Mouse (Mus musculus) large intestine, adult 2 months (tissue): ENCODE results near the gene Uaca. TPM values are rescaled to one million over a fixed set of nuclear protein-coding genes. Genes with fewer than 3 reads are reported as not detected.
"Not testable (repeated sequence)": the region's sequence is repeated elsewhere in the genome, so short reads cannot be mapped to it uniquely, and the experiment has no call there.

Source experiments
- DNase-seq: peaks from one replicate; pipeline ENCODE4 v3.0.0-alpha.2; 2012; ENCODE audit warnings: low read depth, low spot score
- WGBS: fragments of 180-500 bp; shearing (Covaris S2); methylation state at CpG from one replicate; pipeline ENCODE4 v1.1.7; 2018; 5-methylcytosine and 5-hydroxymethylcytosine counted together
- polyA plus RNA-seq: library from polyadenylated mRNA; depleted of rRNA; stranded (reverse); fragments of >200 nt; gene quantifications from 2 replicates; pipeline ENCODE4 v1.2.3, GENCODE M21; 2012

The Uaca gene
- polyA plus RNA-seq, 1 experiment = 18.4 TPM

- no peak for DNase-seq
- 44% methylated on average over 2 of the region's 2 CpGs for WGBS
These were observed 6.7 kb upstream of the Uaca start for GRCm38 (mm10) chr9:60787517-60788110.

GRCm38 (mm10) chr9:60790282-60790681, 4.1 kb upstream of the Uaca start:
- no peak for DNase-seq
- 88% methylated on average over 2 of the region's 2 CpGs for WGBS

DNA sequence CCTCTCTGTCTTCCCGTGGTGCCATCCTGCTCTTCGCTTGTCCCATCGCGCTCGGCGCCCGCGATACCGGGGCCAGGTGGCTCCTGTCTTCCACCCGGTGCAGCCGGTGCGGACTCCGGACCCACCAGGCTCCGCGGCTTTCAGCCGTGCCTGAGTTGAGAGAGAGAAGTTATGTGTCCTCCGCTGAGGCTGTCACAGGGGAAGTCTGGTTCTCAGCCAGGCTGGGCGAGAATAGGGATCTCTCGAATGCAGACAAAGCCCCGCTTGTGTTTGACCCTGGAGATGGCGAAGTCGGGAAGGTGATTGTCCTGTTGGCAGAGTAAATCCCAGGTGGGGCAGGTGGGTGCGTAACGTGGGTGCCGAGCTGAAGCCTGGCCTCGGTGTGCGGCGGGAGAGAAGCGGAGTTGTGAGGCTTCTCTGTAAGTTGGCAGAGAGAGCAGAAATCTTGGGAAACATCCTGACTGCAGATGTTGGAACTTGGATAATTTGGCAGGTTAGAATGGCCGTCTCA, 554 bp downstream of the Uaca start:
- WGBS = under 1% methylated on average over 30 of the region's 30 CpGs
- DNase-seq = no peak

DNA sequence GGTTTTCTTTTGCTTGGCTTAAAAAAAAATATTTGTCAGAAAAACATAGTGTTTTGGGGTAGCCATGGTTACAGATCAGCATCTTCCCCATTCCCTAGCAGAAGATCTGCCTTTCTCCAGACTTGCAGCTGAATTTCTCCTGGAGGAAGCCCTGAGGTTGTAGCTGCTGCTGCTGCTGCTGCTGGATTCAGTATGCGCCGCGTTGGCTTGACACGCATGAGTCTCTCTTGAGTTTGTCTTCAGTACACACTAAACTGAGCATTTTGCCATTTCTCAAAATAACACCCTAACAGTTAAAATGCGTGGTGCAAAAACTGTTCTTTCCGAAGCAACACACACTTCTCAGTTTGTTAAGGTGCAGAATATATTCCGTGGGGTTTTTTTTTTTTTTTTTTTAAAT, 1.7 kb downstream of the Uaca start:
- no peak for DNase-seq
- WGBS = 46% methylated on average over 7 of the region's 7 CpGs

DNA sequence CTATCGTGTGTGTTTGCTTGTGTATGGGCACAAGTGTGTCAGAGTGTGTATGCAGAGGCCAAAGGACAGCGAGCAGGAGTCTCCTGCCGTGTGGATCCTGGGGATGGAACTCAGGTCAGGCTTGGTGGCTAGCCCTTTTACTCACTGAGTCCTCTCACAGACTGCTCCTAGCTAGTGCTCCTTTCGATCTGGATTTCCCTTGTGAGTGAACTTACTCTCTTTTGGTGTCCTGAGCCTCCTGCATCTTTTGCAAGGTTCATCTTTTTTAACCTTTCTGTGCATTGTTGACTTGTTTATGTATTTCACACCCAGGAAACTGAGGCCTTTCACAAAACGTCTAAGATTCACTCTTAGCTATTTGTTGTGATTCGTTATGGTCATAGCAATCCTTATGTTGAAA, 2.8 kb downstream of the Uaca start:
- no peak for DNase-seq
- 49% methylated on average over 6 of the region's 6 CpGs for WGBS

DNA sequence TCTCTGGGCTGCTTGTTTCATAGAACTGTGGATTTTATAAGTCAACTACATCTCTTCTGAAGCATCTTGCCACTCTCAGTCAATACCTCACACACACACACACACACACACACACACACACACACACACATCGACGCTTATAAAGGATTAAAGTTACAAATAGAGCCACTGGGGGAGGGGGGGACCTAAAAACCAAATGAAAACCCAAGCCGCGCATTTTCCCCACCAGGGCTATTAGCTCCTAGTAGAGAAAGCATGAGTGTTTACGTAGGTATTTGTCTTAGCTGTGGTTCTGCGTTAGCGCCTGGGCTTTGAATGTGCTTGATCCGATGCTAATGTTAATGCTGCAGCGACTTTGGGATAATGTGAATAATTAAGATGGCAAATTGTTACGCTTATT, 4.7 kb downstream of the Uaca start:
- no peak for DNase-seq
- 46% methylated on average over 10 of the region's 10 CpGs for WGBS

DNA sequence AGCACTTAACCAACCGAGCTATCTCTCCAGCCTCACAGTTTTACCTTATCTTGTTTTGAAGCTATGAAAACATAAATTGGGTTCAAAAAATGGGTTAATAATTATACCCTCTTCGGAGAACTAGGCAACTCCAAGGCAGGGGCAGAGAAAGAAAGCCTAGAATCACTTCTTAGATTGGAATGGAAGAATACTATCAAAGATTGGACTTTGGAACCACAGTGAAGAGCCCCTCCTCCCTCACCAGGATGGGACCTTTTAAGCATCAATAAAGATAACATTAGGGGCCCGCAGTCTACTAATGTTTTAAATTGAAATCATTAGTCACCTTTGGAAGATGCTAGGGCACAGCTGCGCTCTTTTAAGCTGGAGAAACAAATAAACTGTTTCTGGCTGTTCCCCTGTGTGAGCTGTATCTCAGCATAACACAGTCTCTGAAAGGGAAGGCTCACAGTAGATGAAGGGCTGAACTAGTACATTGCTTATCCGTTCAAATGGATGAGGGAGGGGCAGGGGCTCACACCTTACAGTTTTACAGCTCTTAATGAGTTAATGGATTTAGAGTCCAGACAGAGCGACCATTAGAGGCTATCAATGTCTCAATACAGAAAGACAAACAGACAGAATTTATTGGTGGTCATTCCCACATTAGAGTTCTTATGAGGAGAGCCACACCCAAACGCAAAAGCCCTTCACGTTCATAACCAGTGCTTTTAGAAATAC, 6.5 kb downstream of the Uaca start:
- DNase-seq = no peak
- WGBS = 22% methylated on average over 8 of the region's 8 CpGs

- WGBS = 80% methylated on average over 1 of the region's 1 CpGs
- no peak for DNase-seq
These were observed 7.4 kb downstream of the Uaca start for GRCm38 (mm10) chr9:60801746-60802145.

DNA sequence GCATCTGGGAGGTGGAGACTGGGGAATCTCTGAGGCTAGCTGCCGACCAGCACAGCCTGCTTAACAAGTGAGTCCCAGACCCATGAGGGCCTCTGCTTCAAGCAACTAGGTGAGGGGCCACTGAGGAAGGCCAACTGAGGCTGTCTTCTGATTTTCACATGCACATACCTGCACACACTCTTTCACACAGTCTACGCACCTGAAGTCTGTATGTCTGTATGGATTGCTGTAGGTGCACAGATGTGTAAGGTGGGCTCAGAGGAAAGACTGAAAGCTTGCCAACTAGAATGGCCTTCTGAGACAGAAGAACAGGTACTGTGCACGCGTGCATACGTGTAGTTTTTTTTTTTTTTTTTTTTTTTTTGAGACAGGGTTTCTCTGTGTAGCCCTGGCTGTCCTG, 8.0 kb downstream of the Uaca start:
- DNase-seq = no peak
- 84% methylated on average over 5 of the region's 5 CpGs for WGBS

GRCm38 (mm10) chr9:60806021-60806420, 11.7 kb downstream of the Uaca start:
- no peak for DNase-seq
- 89% methylated on average over 2 of the region's 2 CpGs for WGBS

- DNase-seq = no peak
- WGBS = 69% methylated on average over 5 of the region's 5 CpGs
These were observed 13.7 kb downstream of the Uaca start for GRCm38 (mm10) chr9:60807996-60808395.

DNA sequence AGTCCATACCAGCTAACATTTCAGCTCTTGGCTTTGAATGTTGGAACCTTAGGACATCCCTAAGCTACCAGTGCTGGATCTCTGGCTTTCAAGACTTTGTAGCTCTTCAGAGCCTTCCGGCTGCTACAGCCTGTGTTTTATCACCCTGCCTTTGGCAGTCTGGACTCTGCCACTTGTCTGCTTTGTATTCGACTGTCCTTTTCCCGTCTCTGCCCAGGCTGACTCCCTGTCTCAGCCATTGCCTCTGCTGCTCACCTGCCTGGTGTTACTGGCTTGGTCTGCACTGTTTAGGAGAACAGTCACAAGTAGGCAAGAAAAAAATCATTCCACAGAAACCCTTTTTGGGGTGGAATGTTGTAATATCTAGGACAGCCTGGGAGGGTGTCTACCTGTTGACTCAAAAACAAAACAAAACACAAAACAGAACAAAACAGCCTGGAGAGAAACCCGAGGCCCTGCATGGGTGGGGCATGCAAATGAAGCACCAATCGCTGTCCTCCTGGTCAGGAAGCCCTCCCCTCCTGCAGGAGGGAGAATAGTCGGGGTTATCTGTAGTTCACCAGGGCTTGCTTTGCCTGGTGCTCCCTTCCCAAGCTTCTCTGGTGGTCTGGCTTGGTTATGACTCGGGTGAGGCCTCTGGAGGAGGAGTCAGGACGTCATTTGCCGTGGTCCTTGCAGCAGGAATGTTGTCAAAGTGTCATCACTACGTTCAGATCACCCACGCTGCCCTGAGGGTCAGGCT, 19.0 kb downstream of the Uaca start:
- DNase-seq = no peak
- 7% methylated on average over 11 of the region's 11 CpGs for WGBS

GRCm38 (mm10) chr9:60815502-60815901, 21.2 kb downstream of the Uaca start:
- DNase-seq = no peak
- 29% methylated on average over 8 of the region's 8 CpGs for whole genome bisulfite sequencing

- WGBS = 33% methylated on average over 5 of the region's 5 CpGs
- DNase-seq = no peak
These were observed 23.2 kb downstream of the Uaca start for GRCm38 (mm10) chr9:60817585-60817984.

DNA sequence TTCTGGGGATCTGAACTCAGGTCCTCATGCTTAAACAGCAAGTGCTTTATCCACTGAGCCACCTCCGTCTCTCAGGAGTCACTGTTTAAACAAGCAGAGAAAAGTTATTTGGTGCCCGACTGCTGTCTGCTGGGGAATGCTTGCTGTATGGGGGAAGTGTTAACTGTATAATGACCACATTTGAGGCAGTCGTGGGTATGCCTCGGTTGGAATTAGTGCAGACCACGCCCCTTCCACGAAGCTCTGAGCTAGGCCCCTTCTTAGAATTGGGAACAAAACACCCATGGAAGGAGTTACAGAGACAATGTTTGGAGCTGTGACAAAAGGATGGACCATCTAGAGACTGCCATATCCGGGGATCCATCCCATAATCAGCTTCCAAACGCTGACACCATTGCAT, 24.2 kb downstream of the Uaca start:
- DNase-seq = not testable (repeated sequence)
- WGBS = 26% methylated on average over 8 of the region's 8 CpGs

GRCm38 (mm10) chr9:60819340-60819739, 25.0 kb downstream of the Uaca start:
- 19% methylated on average over 1 of the region's 1 CpGs for WGBS
- DNase-seq = no peak

DNA sequence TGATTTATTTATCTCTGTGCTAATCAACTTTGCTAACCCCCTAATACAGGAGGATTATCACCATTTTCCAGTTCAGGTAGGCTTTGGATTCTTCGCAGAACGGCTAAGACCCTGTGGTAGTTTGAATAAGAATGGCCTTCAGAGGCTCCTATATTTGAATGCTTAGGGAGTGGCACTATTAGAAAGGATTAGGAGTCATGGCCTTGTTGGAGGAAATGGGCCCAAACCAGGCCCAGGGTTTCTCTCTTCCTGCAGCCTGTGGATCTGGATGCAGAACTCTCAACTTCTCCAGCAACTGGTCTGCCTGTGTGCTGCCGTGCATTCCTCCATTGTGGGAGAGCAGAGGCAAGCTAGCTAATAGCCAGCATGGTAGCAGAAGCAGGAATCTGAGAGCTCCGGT, 27.2 kb downstream of the Uaca start:
- 83% methylated on average over 4 of the region's 4 CpGs for WGBS
- DNase-seq = no peak

GRCm38 (mm10) chr9:60822681-60823080, 28.3 kb downstream of the Uaca start:
- no peak for DNase-seq

GRCm38 (mm10) chr9:60825506-60825905, 31.2 kb downstream of the Uaca start:
- 91% methylated on average over 7 of the region's 7 CpGs for WGBS
- DNase-seq = no peak

More at GRCm38 (mm10) chr9:60822681-60823080, 28.3 kb downstream of the Uaca start:
- WGBS = 70% methylated on average over 6 of the region's 6 CpGs

- no peak for DNase-seq
- 74% methylated on average over 7 of the region's 7 CpGs for WGBS
These were observed 32.4 kb downstream of the Uaca start for GRCm38 (mm10) chr9:60826759-60827158.

DNA sequence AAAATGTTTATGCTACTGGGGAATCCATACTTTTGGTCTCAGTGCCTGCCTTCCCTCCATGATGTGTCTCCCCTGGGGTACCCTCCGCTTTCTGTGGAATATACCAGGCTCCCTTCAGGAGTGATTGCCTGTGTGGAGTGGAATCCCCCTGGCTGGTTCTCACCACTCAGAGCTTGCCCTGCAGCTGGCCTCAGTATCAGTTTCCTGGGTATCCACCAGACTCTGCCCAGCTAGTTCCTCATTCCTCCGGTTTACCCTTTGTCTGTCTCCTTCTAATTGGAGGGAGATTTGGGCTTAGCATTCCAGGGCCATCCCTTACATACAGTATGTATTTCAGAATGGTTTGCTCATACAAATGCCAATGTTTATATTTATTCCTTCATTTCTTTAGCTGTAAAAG, 33.9 kb downstream of the Uaca start:
- DNase-seq = no peak
- 59% methylated on average over 2 of the region's 2 CpGs for WGBS
